Mouse (Mus musculus): ENCODE data around the gene Lrrc28.

- TF ChIP-seq POLR2A (IDR thresholded peaks at IDR 0.05; ENCODE audit: insufficient read depth, low read depth, low read length) (no peak), CTCF (IDR thresholded peaks at IDR 0.05) (no peak)
These were observed 777 bp downstream of the Lrrc28 start for GRCm38 (mm10) chr7:67644291-67644690.
